Mouse (Mus musculus) hindbrain, embryonic 13.5 days (tissue): ENCODE data around the gene Sirt6. TPM values are rescaled to one million over a fixed set of nuclear protein-coding genes. Genes with fewer than 3 reads are reported as not detected.
A peak's percentile ranks its signal among the peaks of the same experiment; 100 is the strongest.

Experiments used
- ATAC-seq: fragments of 200-750 bp; cut with Nextera tagmentation; 2 replicates; pipeline ENCODE4 v1.8.0; 2017; ENCODE audit warnings: moderate TSS enrichment; ENCODE audit not compliant: low FRiP score
- H3K27ac ChIP-seq: fragments of 300-500 bp; sonication (generic); 2 replicates; pipeline ENCODE4 v1.5.1; 2015; ENCODE audit warnings: inconsistent platforms, mild to moderate bottlenecking, moderate library complexity
- H3K27me3 ChIP-seq: fragments of 300-500 bp; sonication (generic); 2 replicates; pipeline ENCODE4 v1.6.1; 2015; ENCODE audit warnings: mild to moderate bottlenecking, inconsistent platforms
- H3K36me3 ChIP-seq: fragments of 300-500 bp; sonication (generic); 2 replicates; pipeline ENCODE4 v1.6.1; 2015; ENCODE audit warnings: mild to moderate bottlenecking, inconsistent platforms
- H3K4me1 ChIP-seq: fragments of 300-500 bp; sonication (generic); replicated peaks from 2 replicates; pipeline ENCODE4 v1.6.1; 2015; ENCODE audit warnings: inconsistent platforms
- H3K4me2 ChIP-seq: fragments of 300-500 bp; sonication (generic); 2 replicates; pipeline ENCODE4 v1.6.1; 2015; ENCODE audit warnings: inconsistent platforms, mild to moderate bottlenecking, moderate library complexity
- H3K4me3 ChIP-seq: fragments of 300-500 bp; sonication (generic); 2 replicates; pipeline ENCODE4 v1.5.1; 2015; ENCODE audit warnings: mild to moderate bottlenecking, inconsistent platforms
- H3K9ac ChIP-seq: fragments of 300-500 bp; sonication (generic); 2 replicates; pipeline ENCODE4 v1.6.1; 2015; ENCODE audit warnings: mild to moderate bottlenecking, inconsistent platforms
- H3K9me3 ChIP-seq: fragments of 300-500 bp; sonication (generic); 2 replicates; pipeline ENCODE4 v1.6.1; 2016; ENCODE audit warnings: inconsistent platforms
- WGBS: fragments of 180-500 bp; shearing (Covaris S2); methylation state at CpG from one replicate; pipeline ENCODE4 v1.1.7; 2015; 5-methylcytosine and 5-hydroxymethylcytosine counted together
- polyA plus RNA-seq: library from polyadenylated mRNA; unstranded; fragments of >200 nt; fragmentation: Nextera tagmentation; extraction: Ambion mirVana; gene quantifications from 2 replicates; pipeline ENCODE4 v1.2.1, GENCODE M21; 2015

Sirt6 gene
- 57.7 and 63.8 TPM in 2 replicates for polyA plus RNA-seq

DNA sequence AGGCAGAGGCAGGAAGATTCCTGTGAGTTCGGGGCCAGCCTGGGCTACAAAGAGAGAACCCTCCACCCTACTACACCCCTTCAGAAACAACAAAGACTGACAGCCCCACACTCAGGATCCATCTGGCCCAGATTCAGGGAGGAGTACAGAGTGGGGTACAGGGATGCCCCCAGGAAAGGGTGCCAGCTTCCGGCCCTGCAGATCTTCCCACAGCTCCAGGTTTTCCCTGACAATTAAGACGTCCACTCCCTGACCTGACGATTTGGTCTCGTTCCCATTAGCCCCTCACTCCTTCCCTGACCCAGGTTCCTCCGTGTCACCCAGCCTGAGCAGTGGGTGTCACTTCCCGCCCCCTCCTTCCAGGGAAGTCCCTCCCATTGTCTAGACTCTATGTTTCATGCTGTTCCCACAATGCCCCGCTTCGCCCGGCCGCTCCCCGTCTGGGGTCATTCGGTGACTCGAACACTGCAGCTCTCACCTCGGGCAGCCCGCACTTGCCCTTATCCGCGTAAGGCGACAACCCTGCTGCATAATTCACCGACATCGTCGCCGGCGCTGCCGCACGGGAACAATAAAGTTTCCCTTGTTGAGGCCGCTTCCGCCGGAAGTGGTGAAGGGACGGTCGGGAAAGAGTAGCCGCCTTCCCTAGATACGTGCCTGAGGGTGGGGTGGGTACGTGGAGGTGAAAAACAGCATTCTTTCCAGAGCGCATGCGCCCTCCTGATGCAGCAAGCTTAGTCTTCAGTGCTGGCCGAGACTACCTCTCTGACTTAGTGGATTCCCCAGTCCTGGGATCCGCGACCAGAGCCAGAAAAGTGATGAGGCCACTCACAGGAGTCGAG is at the start of gene Sirt6:
Sirt6 (minus strand) TSS at position 804 of the 842 bp plus-strand sequence.
- H3K4me3 ChIP-seq: peak within 1 kb of the TSS; percentile 72
- H3K27ac ChIP-seq: peak within 1 kb of the TSS; percentile 91
- peak within 1 kb of the TSS; percentile 88 for H3K4me2 ChIP-seq
- peak within 1 kb of the TSS; percentile 85 for H3K9ac ChIP-seq
- H3K36me3 ChIP-seq: peaks cover 40% of the 10 kb centered on the region
- ATAC-seq: peak; percentile 88
- peaks cover 14% of the 10 kb centered on the region for H3K27me3 ChIP-seq
- peaks cover 27% of the 10 kb centered on the region for H3K4me1 ChIP-seq
- no peaks in the 10 kb centered on the region for H3K9me3 ChIP-seq
- WGBS: 6% methylated on average over 40 of the region's 40 CpGs

DNA sequence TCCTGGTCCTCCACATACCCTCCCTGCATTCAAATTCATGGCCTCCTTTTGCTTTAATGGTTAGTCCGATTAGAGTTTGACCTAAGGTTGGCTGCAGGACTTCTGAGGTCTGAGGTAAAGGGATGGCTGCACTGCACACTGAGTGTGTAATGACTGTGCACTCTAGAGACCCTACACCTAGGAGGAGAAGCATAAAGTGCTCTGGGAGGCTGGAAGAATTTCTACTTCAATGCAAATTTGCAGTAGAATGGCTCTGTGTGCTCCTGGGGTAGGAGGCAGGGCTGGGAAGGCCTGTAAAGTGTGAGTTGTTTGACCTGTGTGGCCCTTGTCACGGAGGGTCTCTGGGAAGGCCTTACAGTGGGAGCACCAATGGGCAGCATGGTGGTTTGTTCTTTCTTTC is 28.6 kb upstream of the Sirt6 start:
- H3K4me2 ChIP-seq: no peak overlapping the region
- H3K36me3 ChIP-seq: peaks cover 74% of the 10 kb centered on the region
- no peak overlapping the region for H3K9ac ChIP-seq
- peaks cover 74% of the 10 kb centered on the region for H3K9me3 ChIP-seq
- H3K4me3 ChIP-seq: no peak overlapping the region
- no peak overlapping the region for H3K27ac ChIP-seq
- no peaks in the 10 kb centered on the region for H3K4me1 ChIP-seq
- no peak for ATAC-seq
- WGBS: 97% methylated on average over 2 of the region's 2 CpGs
- no peaks in the 10 kb centered on the region for H3K27me3 ChIP-seq

DNA sequence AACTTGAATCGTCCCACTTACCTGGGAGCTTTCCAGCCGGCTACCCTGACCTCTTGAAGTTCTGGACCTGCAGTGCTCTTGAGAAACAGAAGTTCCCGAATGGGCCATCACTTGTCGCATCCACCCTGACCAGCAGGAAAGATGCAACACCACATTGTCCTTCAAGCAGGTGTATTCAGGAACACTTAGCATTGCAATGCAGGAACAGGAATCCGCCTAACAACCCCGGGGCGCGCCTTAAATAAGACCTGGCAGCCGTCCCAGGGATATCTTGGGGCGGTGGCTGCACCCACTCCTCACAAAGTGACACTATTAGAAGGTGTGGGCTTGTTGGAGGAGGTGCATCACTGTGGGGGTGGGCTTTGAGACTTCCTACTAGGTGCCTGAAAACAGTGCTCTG is 27.6 kb upstream of the Sirt6 start:
- Histone ChIP-seq H3K27ac (no peak overlapping the region), H3K9ac (no peak overlapping the region), H3K27me3 (no peaks in the 10 kb centered on the region), H3K4me2 (no peak overlapping the region), H3K4me1 (peaks cover 3% of the 10 kb centered on the region; the same call in 1 of the 2 replicates), H3K4me3 (no peak overlapping the region), H3K36me3 (peaks cover 76% of the 10 kb centered on the region), H3K9me3 (peaks cover 74% of the 10 kb centered on the region)
- WGBS: 98% methylated on average over 10 of the region's 10 CpGs
- no peak for ATAC-seq

DNA sequence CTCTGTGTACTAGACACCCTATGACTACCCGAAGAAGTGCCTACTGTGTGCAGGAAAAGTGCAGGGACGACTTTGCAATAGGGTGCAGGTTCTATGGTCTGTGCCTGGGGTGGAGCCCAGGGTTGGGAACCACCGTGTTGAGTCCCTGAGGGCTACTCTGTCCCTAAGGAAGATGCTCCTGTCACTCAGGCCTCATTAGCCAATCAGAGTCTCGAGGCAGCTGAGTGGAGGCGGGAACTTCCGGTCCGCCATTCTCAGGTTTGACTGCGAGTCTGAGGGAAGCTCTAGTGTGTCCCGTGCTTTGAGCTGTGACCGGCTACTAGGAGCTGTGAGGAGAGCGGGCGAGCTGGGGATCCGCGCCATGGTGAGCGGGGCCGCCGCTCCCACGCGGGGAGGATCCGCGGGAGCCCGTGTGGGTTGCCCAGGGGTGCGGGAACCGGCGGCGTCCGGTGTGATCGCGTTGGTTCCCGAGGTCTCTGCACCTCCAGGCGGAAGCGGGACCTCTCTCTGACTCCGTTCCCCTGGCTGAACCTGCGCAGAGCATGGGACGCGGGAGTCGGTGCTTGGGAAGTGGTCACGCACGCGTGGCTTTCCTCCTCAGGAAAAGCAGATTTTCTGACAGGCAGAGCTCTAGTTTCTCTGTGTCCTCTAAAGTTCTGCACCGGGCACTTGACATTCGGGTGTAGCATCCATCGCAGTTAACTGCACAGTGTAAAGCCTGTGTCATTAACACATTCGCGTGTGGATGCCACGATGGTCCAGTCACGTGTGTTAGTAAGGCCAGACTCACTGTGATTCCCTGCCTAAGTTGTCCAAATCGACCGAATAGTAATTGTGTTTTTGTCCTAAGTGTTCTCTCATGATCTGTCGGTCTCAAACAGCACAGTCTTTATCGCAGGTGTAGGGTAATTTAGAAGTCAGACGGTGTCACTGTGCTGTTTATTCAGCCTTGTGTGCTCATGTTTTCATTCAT is 21.5 kb upstream of the Sirt6 start, which contains the start of gene Gm10778:
Gm10778 (plus strand) TSS at position 257 of the 973 bp plus-strand sequence.
- Histone ChIP-seq H3K4me2 (peak within 1 kb of the TSS; percentile 63), H3K9me3 (peaks cover 26% of the 10 kb centered on the region)
- WGBS: 2% methylated on average over 36 of the region's 52 CpGs

DNA sequence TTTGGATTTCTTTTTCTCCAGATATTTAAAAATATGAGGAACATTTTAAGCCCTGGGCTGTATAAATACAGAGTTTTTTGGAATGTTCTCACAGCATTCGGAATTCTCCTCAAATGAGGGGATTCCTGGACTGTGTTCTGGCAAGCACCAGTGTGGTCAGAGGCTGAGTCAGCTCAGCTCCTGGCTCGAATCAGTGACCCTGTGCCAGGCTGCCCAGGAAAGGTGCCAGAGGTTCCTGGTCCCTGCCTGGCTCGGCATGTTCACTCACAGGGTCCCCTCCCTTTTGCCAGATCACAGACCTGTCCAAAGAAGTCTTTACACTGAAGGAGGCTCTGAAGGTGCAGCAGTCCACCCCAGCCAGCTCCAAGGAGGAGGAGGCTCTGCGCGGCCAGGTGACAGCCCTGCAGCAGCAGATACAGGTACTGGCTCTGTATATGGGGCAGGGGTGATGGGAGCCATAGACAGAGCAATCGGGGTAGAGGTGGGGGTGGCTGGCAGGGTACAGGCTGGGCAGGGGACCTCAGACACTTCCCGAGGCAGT is 18.5 kb upstream of the Sirt6 start:
- Histone ChIP-seq H3K9me3 (0 out of 2 replicates have a peak, but pooled peaks cover under 1% of the 10 kb centered on the region), H3K4me2 (no peak overlapping the region), H3K27ac (no peak overlapping the region), H3K27me3 (0 out of 2 replicates have a peak, but pooled peaks cover 13% of the 10 kb centered on the region), H3K9ac (no peak overlapping the region), H3K4me1 (peaks cover 38% of the 10 kb centered on the region), H3K4me3 (no peak overlapping the region), H3K36me3 (peaks cover 6% of the 10 kb centered on the region)
- no peak for ATAC-seq
- 87% methylated on average over 7 of the region's 7 CpGs for WGBS

More for the DNA sequence above, 21.5 kb upstream of the Sirt6 start, which contains the start of gene Gm10778:
- peak within 1 kb of the TSS; percentile 76 for H3K9ac ChIP-seq
- peak within 1 kb of the TSS; percentile 91 for H3K27ac ChIP-seq
- peaks cover 14% of the 10 kb centered on the region for H3K4me1 ChIP-seq
- peak; percentile 95 for ATAC-seq
- H3K36me3 ChIP-seq: peaks cover 30% of the 10 kb centered on the region
- 0 out of 2 replicates have a peak, but pooled peaks cover 13% of the 10 kb centered on the region for H3K27me3 ChIP-seq
- H3K4me3 ChIP-seq: peak within 1 kb of the TSS; percentile 49

DNA sequence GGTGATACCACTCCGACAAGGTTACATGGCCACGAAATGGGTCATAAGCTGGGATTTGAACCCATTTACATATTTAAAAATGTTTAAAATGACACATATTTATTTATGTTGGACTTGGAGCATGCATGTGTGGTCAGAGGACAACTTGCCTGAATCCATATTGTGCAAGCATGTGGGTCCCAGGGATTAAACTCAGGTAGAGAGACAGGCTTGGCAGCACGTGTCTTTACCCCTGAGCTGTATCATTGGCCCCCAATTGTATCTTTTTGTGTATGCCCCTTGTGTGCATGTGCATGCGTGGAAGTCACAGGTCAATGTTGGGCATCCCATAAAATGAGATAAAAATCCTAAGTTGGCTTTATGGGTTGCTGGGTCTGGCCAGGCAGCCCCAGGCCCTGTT is 17.8 kb upstream of the Sirt6 start:
- no peaks in the 10 kb centered on the region for H3K9me3 ChIP-seq
- 0 out of 2 replicates have a peak, but pooled peaks cover 13% of the 10 kb centered on the region for H3K27me3 ChIP-seq
- peaks cover 41% of the 10 kb centered on the region for H3K4me1 ChIP-seq
- H3K4me2 ChIP-seq: no peak overlapping the region
- H3K27ac ChIP-seq: no peak overlapping the region
- no peaks in the 10 kb centered on the region for H3K36me3 ChIP-seq
- H3K9ac ChIP-seq: no peak overlapping the region
- no peak overlapping the region for H3K4me3 ChIP-seq
- ATAC-seq: no peak
- 88% methylated on average over 4 of the region's 4 CpGs for WGBS

DNA sequence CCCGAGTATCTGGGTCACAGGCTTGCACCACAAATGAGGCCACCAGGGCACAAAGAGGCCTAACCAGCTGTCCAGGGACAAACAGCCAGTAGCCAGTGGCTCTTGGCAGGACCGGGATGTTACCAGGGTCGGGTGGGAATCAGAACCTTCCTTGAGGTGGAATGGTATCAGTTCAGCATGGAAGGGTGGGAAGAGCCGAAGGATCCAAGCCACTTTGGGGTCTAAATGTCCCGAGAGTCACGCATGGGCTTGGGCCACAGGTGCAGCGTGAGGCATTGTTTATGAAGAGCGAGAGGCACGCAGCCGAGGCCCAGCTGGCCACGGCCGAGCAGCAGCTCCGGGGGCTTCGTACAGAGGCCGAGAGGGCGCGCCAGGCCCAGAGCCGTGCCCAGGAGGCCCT is 17.1 kb upstream of the Sirt6 start:
- no peak for ATAC-seq
- no peaks in the 10 kb centered on the region for H3K9me3 ChIP-seq
- 89% methylated on average over 18 of the region's 18 CpGs for WGBS
- H3K27me3 ChIP-seq: 0 out of 2 replicates have a peak, but pooled peaks cover 13% of the 10 kb centered on the region
- H3K4me1 ChIP-seq: peaks cover 38% of the 10 kb centered on the region
- 0 out of 2 replicates have a peak overlapping the region, but pooled peaks have one; percentile 98 for H3K27ac ChIP-seq
- no peaks in the 10 kb centered on the region for H3K36me3 ChIP-seq
- H3K4me2 ChIP-seq: no peak overlapping the region
- 0 out of 2 replicates have a peak overlapping the region, but pooled peaks have one; percentile 98 for H3K9ac ChIP-seq
- H3K4me3 ChIP-seq: no peak overlapping the region

DNA sequence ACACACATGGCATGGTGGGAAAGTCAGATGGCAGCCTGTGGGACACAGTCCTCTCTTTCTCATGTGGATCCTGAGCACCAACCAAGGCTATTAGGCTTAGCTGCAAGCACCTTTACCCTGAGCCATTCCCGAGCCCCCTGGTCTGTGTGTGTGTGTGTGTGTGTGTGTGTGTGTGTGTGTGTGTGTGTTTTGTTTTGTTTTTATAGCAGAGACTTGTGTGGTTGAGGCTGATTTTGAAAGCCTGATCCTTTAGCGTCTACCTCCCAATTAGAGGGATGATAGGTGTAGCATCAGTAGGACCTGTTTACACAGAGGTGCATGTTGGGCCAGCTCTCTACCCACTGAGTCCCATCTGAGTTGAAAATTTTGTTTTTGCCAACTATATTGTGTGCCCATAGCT is 16.6 kb upstream of the Sirt6 start:
- H3K9ac ChIP-seq: peak overlapping the region; percentile 98
- H3K4me2 ChIP-seq: peak overlapping the region; percentile 96
- H3K27me3 ChIP-seq: 0 out of 2 replicates have a peak, but pooled peaks cover 13% of the 10 kb centered on the region
- peak overlapping the region; percentile 98 for H3K27ac ChIP-seq
- 53% methylated on average over 2 of the region's 2 CpGs for WGBS
- peaks cover 39% of the 10 kb centered on the region for H3K4me1 ChIP-seq
- H3K9me3 ChIP-seq: no peaks in the 10 kb centered on the region
- H3K4me3 ChIP-seq: peak overlapping the region; percentile 72
- H3K36me3 ChIP-seq: 0 out of 2 replicates have a peak, but pooled peaks cover 4% of the 10 kb centered on the region
- ATAC-seq: peak; percentile 6; the same call in 1 of the 2 replicates

DNA sequence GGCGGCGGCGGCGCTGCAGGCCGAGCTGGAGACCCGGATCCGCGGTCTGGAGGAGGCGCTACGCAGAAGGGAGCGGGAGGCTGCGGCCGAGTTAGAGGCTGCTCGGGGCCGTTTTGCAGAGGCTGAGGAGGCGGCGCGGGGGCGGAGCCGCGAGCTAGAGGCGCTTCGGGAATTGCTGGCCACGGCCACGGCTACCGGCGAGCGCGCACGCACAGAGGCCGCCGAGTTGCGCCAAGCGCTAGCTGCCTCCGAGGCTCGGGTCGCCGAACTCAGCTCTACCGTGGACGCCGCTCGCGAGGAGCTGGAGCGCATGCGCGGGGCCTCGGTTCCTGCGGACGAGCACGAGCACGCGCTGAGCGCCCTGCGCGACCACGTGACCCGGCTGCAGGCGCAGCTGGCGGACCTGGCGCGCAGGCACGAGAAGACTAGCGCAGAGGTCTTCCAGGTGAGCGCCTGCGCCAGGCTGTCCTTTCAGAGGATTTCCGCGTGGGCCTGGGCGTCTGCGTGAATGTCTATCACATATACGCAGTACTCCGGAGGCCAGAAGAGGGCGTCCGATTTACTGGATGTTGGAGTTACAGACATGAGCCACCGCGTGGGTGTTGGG is 16.0 kb upstream of the Sirt6 start:
- peaks cover 39% of the 10 kb centered on the region for H3K4me1 ChIP-seq
- 0 out of 2 replicates have a peak, but pooled peaks cover 14% of the 10 kb centered on the region for H3K27me3 ChIP-seq
- under 1% methylated on average over 74 of the region's 75 CpGs for WGBS
- peak overlapping the region; percentile 96 for H3K4me2 ChIP-seq
- peak; percentile 87 for ATAC-seq
- H3K9me3 ChIP-seq: no peaks in the 10 kb centered on the region
- H3K4me3 ChIP-seq: peak overlapping the region; percentile 72
- H3K27ac ChIP-seq: peak overlapping the region; percentile 98
- 0 out of 2 replicates have a peak, but pooled peaks cover 6% of the 10 kb centered on the region for H3K36me3 ChIP-seq
- H3K9ac ChIP-seq: peak overlapping the region; percentile 98

DNA sequence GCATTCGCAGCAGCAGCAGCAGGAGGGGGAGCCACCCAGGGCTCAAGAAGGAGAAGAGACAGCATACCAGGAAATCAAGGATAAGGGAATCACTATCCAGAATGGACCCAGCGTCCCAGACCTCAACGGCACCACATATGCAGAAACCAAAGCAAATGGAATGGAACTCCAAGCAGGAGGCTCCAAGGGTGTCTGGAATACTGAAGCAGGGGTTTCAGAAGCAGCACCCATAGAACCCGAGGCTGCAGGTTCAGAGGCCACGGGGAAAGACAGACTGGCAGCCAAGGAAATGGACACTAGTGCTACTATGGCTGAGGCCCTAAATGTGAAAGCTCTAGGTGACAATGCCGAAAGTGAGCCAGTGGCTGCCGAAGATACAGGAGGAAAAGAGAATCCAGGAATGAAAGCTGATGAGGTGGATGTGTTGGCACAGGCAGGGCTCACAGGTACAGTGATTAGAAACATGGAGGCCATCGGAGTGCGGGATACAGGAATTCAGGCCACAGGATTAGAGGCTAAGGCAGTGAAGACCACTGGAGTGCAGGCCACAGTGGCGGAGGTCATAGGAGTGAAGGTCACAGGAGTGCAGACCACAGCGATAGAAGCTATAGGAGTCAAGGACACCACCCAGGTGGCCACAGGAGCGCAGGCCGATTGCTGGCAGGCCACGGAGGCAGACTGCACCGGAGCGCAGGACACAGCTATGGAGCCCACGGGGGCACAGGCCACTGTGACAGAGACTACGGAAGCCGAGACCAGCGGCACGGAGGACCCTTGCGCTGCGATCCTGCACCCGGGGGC is 15.3 kb upstream of the Sirt6 start:
- H3K4me1 ChIP-seq: peaks cover 37% of the 10 kb centered on the region
- ATAC-seq: no peak
- H3K9ac ChIP-seq: peak overlapping the region; percentile 98
- 0 out of 2 replicates have a peak, but pooled peaks cover 6% of the 10 kb centered on the region for H3K36me3 ChIP-seq
- no peaks in the 10 kb centered on the region for H3K9me3 ChIP-seq
- peak overlapping the region; percentile 72 for H3K4me3 ChIP-seq
- peak overlapping the region; percentile 98 for H3K27ac ChIP-seq
- H3K4me2 ChIP-seq: peak overlapping the region; percentile 96
- WGBS: 23% methylated on average over 24 of the region's 24 CpGs
- H3K27me3 ChIP-seq: 0 out of 2 replicates have a peak, but pooled peaks cover 20% of the 10 kb centered on the region
